Mouse (Mus musculus): Measurements from ENCODE around the gene Cacna2d2.

DNA sequence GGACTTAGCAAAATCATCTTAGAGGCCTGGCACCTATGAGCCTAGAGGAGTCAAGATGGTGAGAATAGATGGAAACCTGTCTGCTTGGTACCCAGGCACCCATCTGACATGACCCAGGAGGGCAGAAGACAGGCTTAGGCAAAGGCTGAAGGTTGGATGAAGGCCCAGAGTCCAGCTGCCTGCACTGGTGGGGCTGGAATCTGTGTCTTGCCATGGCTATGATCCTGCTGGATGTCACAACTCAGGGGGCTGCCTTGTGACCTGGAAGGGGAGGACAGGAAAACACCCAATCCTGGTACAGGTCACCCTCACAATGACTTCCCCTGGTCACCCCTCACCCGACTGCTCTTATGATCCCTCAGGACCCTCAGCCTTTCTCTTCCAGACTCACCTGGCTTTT is 44.6 kb upstream of the Cacna2d2 start:
- TF ChIP-seq CTCF (IDR thresholded peaks at IDR 0.05; ENCODE audit: low read depth, low read length) (no peak), POLR2A (IDR thresholded peaks at IDR 0.05; ENCODE audit: borderline replicate concordance, low read depth, low read length) (no peak)
